Mouse (Mus musculus): ENCODE data around the gene Myct1. TPM values are rescaled to one million over a fixed set of nuclear protein-coding genes. Genes with fewer than 3 reads are reported as not detected.
A peak's percentile ranks its signal among the peaks of the same experiment; 100 is the strongest.

The Myct1 gene
- polyA plus RNA-seq, 1 experiment, result 0.64 TPM

- no peaks in the 10 kb centered on the region for H3K4me1 ChIP-seq (ENCODE audit: control insufficient read depth, insufficient read depth, low read length)
- H3K4me3 ChIP-seq (replicated peaks; ENCODE audit: insufficient read depth, low read depth, low read length), result no peak overlapping the region
- WGBS, result 93% methylated on average over 2 of the region's 2 CpGs
- no peak for TF ChIP-seq CTCF (IDR thresholded peaks at IDR 0.05; ENCODE audit: borderline replicate concordance, insufficient read depth, low read depth, low read length)
- no peak for TF ChIP-seq POLR2A (IDR thresholded peaks at IDR 0.05; ENCODE audit: borderline replicate concordance, insufficient read depth, low read length)
- DNase-seq, result no peak
- H3K27ac ChIP-seq (ENCODE audit: insufficient read depth, low read length), result no peak overlapping the region
- no peaks in the 10 kb centered on the region for H3K27me3 ChIP-seq (ENCODE audit: control insufficient read depth, insufficient read depth, low read length)
These were observed 2.5 kb upstream of the Myct1 start for GRCm38 (mm10) chr10:5591061-5591460.

GRCm38 (mm10) chr10:5591996-5592395, 1.6 kb upstream of the Myct1 start:
- no peak for TF ChIP-seq POLR2A (IDR thresholded peaks at IDR 0.05; ENCODE audit: borderline replicate concordance, insufficient read depth, low read length)
- TF ChIP-seq CTCF (IDR thresholded peaks at IDR 0.05; ENCODE audit: borderline replicate concordance, insufficient read depth, low read depth, low read length), result no peak
- no peak for DNase-seq
- no peak overlapping the region for H3K27ac ChIP-seq (ENCODE audit: insufficient read depth, low read length)
- no peak overlapping the region for H3K4me3 ChIP-seq (replicated peaks; ENCODE audit: insufficient read depth, low read depth, low read length)
- no peaks in the 10 kb centered on the region for H3K4me1 ChIP-seq (ENCODE audit: control insufficient read depth, insufficient read depth, low read length)
- H3K27me3 ChIP-seq (ENCODE audit: control insufficient read depth, insufficient read depth, low read length), result no peaks in the 10 kb centered on the region
- WGBS, result 77% methylated on average over 4 of the region's 4 CpGs

- Histone ChIP-seq H3K4me3 (replicated peaks; ENCODE audit: insufficient read depth, low read depth, low read length) (no peak overlapping the region), H3K4me1 (ENCODE audit: control insufficient read depth, insufficient read depth, low read length) (no peaks in the 10 kb centered on the region), H3K27ac (ENCODE audit: insufficient read depth, low read length) (no peak overlapping the region), H3K27me3 (ENCODE audit: control insufficient read depth, insufficient read depth, low read length) (no peaks in the 10 kb centered on the region)
- no peak for DNase-seq
- TF ChIP-seq POLR2A (IDR thresholded peaks at IDR 0.05; ENCODE audit: borderline replicate concordance, insufficient read depth, low read length), result no peak
- WGBS, result 76% methylated on average over 5 of the region's 5 CpGs
These were observed 882 bp downstream of the Myct1 start for GRCm38 (mm10) chr10:5594457-5594856.

- TF ChIP-seq POLR2A (IDR thresholded peaks at IDR 0.05; ENCODE audit: borderline replicate concordance, insufficient read depth, low read length) (no peak), CTCF (IDR thresholded peaks at IDR 0.05; ENCODE audit: borderline replicate concordance, insufficient read depth, low read depth, low read length) (no peak)
- no peaks in the 10 kb centered on the region for H3K4me1 ChIP-seq (ENCODE audit: control insufficient read depth, insufficient read depth, low read length)
- no peak overlapping the region for H3K27ac ChIP-seq (ENCODE audit: insufficient read depth, low read length)
- DNase-seq, result no peak
- 78% methylated on average over 6 of the region's 6 CpGs for WGBS
- H3K27me3 ChIP-seq (ENCODE audit: control insufficient read depth, insufficient read depth, low read length), result no peaks in the 10 kb centered on the region
- H3K4me3 ChIP-seq (replicated peaks; ENCODE audit: insufficient read depth, low read depth, low read length), result no peak overlapping the region
These were observed 3.0 kb downstream of the Myct1 start for GRCm38 (mm10) chr10:5596559-5596958.

- TF ChIP-seq CTCF (IDR thresholded peaks at IDR 0.05; ENCODE audit: borderline replicate concordance, insufficient read depth, low read depth, low read length) (peak; percentile 25; the same call in 1 of the 2 replicates), POLR2A (IDR thresholded peaks at IDR 0.05; ENCODE audit: borderline replicate concordance, insufficient read depth, low read length) (no peak)
- Histone ChIP-seq H3K27me3 (ENCODE audit: control insufficient read depth, insufficient read depth, low read length) (no peaks in the 10 kb centered on the region), H3K27ac (ENCODE audit: insufficient read depth, low read length) (no peak overlapping the region), H3K4me1 (ENCODE audit: control insufficient read depth, insufficient read depth, low read length) (no peaks in the 10 kb centered on the region), H3K4me3 (replicated peaks; ENCODE audit: insufficient read depth, low read depth, low read length) (no peak overlapping the region)
- peak; percentile 40 to 54 for DNase-seq
- 12% methylated on average over 7 of the region's 7 CpGs for WGBS
These were observed 6.5 kb downstream of the Myct1 start for GRCm38 (mm10) chr10:5600123-5600522.

- Histone ChIP-seq H3K27me3 (ENCODE audit: control insufficient read depth, insufficient read depth, low read length) (no peaks in the 10 kb centered on the region), H3K27ac (ENCODE audit: insufficient read depth, low read length) (no peak overlapping the region), H3K4me3 (replicated peaks; ENCODE audit: insufficient read depth, low read depth, low read length) (no peak overlapping the region), H3K4me1 (ENCODE audit: control insufficient read depth, insufficient read depth, low read length) (no peaks in the 10 kb centered on the region)
- no peak for TF ChIP-seq POLR2A (IDR thresholded peaks at IDR 0.05; ENCODE audit: borderline replicate concordance, insufficient read depth, low read length)
- no peak for DNase-seq
- 83% methylated on average over 10 of the region's 10 CpGs for WGBS
These were observed 9.9 kb downstream of the Myct1 start for GRCm38 (mm10) chr10:5603512-5603911.

- TF ChIP-seq CTCF (IDR thresholded peaks at IDR 0.05; ENCODE audit: borderline replicate concordance, insufficient read depth, low read depth, low read length) (no peak), POLR2A (IDR thresholded peaks at IDR 0.05; ENCODE audit: borderline replicate concordance, insufficient read depth, low read length) (no peak)
- 89% methylated on average over 13 of the region's 13 CpGs for WGBS
- H3K27ac ChIP-seq (ENCODE audit: insufficient read depth, low read length), result no peak overlapping the region
- H3K4me1 ChIP-seq (ENCODE audit: control insufficient read depth, insufficient read depth, low read length), result no peaks in the 10 kb centered on the region
- H3K4me3 ChIP-seq (replicated peaks; ENCODE audit: insufficient read depth, low read depth, low read length), result no peak overlapping the region
- no peak for DNase-seq
- H3K27me3 ChIP-seq (ENCODE audit: control insufficient read depth, insufficient read depth, low read length), result no peaks in the 10 kb centered on the region
These were observed 10.8 kb downstream of the Myct1 start for GRCm38 (mm10) chr10:5604371-5604770.

GRCm38 (mm10) chr10:5608874-5609273, 15.3 kb downstream of the Myct1 start:
- WGBS, result 37% methylated on average over 3 of the region's 3 CpGs
- H3K27me3 ChIP-seq (ENCODE audit: control insufficient read depth, insufficient read depth, low read length), result no peaks in the 10 kb centered on the region
- TF ChIP-seq CTCF (IDR thresholded peaks at IDR 0.05; ENCODE audit: borderline replicate concordance, insufficient read depth, low read depth, low read length) (no peak), POLR2A (IDR thresholded peaks at IDR 0.05; ENCODE audit: borderline replicate concordance, insufficient read depth, low read length) (no peak)
- no peak overlapping the region for H3K27ac ChIP-seq (ENCODE audit: insufficient read depth, low read length)
- H3K4me1 ChIP-seq (ENCODE audit: control insufficient read depth, insufficient read depth, low read length), result no peaks in the 10 kb centered on the region
- DNase-seq, result no peak
- no peak overlapping the region for H3K4me3 ChIP-seq (replicated peaks; ENCODE audit: insufficient read depth, low read depth, low read length)
